Mouse (Mus musculus): ENCODE results near the gene Nipal4. TPM values are rescaled to one million over a fixed set of nuclear protein-coding genes. Genes with fewer than 3 reads are reported as not detected.

The Nipal4 gene
- total RNA-seq, 4 experiments from 2014 or later: 2.2 to 3.0 (median 2.6) TPM

DNA sequence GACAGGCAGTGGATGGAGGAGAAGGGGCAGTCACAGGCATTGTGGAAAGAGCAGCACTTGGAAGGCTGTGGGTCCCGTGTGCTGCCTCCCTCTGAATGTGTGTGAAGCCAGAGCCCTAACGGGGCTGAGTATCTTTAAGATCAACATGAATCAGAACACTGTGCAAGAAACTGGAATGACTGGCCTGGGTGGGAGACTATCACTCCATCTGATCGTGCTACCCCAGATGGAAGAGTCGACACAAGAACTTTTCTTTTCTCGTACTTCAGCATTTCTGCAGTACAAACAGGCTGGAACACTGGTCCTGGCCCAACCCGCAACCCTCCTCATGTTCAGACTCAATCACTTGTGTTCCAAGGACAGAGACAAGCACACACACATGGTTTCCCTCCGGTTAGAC lies 2.2 kb upstream of the Nipal4 start:
- no peak for DNase-seq (ENCODE audit: low spot score in 2 of 2)

DNA sequence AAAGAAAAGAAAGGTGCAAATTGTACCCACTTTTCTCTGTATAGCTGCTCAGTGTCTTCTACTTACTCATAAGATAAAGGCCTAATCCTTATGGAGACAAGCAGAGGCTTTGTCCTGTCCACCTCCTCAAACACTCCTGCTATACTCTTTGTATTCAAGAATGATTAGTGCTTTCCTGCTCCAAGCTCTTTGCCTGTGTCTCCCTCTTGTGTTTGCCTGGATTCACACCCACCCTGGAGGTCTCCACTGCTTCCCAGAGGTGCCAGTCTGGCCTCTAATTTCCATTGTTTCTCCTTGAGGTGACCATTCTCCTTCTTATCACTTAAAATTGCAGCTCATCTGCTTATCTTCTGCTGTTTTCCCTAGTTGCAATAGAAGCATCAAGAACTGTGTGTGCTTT lies 8.8 kb downstream of the Nipal4 start:
- DNase-seq (ENCODE audit: low spot score in 2 of 2): no peak

DNA sequence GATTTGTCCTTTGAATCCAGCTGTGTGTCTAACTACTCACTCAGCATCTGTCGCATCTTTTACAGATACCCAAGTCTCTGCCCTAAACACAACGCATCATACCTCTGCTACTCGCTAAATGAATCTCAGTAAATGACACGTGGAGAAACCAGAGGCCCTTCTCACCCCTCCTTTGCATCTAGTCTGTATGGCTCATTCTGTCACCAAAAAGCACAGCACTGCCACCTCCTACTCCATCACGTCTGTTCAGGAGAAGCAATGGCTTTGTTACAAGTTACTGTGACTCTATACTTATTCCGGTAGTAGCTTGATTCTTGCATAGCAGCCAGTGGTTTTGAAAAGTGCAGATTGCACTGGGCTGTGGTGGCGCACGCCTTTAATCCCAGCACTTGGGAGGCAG lies 9.4 kb downstream of the Nipal4 start:
- DNase-seq (ENCODE audit: low spot score in 2 of 2): peak in 1 of 2 experiments; percentile 54

DNA sequence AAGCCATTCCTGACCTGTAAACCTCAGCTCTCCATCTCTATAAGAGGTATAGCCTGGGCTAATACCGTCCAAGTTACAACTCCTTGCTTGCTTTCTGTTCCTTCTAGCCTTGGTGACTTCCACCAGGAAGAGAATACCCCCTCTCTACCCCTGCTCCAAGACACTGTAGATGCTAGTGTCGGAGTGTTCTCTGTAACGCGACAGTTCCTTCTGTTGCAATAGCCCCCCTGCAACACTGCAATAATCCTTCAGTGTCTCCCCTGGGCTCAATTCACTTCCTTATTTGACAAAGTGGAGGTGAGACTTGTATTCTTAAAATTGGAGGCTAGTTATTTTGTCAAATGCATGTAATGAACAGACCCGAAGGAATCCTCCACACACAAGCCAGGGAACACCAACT lies 19.7 kb downstream of the Nipal4 start:
- DNase-seq (ENCODE audit: low spot score in 2 of 2): no peak

DNA sequence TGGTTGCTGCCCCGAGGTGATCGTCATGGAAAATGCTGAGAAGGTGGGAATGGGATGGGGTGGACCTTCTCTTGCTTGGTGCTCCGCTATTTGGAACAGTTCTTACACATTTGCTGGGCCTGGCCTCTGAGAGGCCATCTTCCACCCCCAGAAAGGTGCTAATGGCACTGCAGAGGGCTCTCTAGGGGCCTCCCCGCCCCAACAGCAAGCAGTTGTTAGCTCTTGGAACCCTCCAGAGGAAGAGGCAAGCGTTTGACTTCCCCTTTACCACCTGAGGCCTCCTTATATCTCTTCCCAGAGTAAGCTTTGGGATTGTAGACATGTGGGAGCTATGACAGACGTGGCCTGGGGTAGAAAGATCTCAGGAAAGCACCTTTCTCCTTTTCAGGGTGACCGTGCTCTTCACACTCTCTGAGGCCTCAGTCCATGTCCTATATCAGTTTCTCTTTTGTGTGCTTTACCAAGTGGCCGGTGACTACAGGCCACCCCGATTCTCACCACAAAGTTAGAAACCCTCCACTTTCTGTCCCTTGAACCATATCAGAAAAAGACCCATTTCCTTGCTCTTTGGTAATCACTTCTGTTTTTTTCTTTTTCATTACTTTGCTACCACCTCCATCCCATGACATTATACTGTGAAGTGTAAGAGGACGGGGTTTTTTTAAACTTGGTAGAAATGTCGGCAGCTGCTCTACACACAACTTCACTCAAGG lies 21.0 kb downstream of the Nipal4 start:
- no peak for DNase-seq (ENCODE audit: low spot score in 2 of 2)

DNA sequence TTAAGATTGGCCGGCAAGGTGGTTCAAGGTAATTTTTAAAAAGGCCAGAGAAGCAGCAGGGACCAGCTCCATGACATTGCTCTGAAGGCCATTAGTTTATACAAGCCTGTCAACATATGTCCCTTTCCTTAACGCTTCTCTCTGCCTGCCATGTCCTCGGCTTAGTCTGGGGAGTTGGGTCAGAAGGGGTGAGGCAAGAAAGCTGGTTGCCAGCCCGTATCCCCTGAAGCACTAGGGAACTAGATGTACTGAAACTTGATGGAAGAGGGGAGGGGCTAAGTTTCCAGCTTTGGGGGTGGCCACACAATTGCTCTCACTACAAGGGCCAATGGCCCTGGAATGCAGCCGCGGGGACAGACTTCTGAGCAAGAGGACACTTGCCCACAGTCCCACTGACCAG lies 23.0 kb downstream of the Nipal4 start:
- DNase-seq (ENCODE audit: low spot score in 2 of 2): no peak

DNA sequence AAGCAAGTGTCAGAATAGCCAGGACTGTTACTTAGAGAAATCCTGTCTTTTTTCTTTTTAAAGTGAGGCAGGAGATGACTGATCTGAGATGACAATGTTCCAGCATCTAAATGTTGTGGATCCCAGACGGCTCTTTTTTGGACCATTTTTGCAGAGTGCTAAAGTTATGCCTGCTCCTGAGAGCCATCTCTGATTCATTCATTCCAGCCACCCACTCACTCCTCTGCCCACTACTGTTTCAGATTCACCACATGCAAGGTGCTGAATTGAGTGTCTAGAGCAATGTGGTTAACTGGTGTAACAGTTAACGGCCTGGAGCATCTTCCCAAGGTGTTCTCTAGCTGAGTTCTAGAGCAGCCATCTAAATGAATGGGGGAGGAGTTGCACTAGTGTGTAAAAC lies 31.4 kb downstream of the Nipal4 start:
- peak; percentile 13 to 85 for DNase-seq (ENCODE audit: low spot score in 2 of 2)

DNA sequence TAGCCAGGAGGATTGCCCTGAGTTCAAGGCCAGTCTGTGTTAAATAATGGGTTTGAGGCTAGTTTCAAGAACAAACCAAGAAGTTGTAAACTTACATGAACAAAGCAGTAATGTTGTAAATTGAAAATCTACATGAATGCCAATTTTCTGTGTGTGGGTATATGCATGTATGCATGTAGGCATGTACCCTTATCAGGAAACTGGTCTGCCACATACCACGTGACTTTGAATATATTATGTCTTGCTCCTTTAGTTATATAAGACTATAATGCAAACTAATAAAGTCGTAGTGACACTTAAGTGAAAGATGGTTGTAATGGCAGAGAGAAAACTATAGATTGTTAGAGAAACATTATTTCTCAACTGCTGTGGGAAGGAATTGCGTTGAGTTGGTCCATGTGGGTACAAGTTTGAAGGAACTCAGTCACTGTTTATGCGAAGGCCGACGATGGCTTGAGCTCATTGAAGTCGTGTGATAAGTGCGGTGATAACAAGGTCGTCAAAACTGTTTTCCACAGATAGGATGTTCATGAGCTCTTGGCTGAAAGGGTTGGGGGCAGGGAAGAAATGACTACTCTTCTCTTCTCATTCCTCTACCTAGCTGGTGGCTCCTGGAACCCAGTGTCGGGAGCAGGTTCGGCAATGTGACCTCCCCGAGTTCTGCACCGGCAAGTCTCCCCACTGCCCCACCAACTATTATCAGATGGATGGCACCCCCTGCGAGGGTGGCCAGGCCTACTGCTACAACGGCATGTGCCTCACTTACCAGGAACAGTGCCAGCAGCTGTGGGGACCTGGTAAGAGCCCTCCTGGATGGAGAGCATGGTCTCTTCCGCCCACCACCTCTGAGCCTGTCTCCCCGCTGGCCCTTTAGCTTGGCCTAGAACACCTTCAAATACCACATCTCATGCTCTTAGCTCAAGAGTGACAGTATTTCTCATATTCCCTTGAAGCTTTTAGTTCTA lies 35.0 kb downstream of the Nipal4 start:
- no peak for DNase-seq (ENCODE audit: low spot score in 2 of 2)

DNA sequence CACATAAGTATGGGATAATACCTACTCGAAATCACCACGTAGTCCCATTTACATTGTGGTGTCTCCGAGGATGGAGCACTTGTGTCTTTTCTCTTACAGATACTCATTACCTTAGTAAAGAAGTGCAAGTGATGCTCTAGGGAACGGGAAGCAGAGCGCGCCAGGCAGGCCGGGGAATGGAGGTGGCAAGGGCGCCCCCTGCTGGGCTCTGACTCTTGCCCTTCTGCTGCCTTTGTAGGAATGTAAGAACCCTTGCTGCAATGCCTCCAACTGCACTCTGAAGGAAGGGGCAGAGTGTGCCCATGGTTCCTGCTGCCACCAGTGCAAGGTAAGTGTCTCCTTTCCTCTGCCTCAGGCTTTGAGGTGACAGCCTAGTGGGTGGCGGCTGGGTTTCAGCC lies 37.8 kb downstream of the Nipal4 start:
- peak; percentile 48 to 55 for DNase-seq (ENCODE audit: low spot score in 2 of 2)

DNA sequence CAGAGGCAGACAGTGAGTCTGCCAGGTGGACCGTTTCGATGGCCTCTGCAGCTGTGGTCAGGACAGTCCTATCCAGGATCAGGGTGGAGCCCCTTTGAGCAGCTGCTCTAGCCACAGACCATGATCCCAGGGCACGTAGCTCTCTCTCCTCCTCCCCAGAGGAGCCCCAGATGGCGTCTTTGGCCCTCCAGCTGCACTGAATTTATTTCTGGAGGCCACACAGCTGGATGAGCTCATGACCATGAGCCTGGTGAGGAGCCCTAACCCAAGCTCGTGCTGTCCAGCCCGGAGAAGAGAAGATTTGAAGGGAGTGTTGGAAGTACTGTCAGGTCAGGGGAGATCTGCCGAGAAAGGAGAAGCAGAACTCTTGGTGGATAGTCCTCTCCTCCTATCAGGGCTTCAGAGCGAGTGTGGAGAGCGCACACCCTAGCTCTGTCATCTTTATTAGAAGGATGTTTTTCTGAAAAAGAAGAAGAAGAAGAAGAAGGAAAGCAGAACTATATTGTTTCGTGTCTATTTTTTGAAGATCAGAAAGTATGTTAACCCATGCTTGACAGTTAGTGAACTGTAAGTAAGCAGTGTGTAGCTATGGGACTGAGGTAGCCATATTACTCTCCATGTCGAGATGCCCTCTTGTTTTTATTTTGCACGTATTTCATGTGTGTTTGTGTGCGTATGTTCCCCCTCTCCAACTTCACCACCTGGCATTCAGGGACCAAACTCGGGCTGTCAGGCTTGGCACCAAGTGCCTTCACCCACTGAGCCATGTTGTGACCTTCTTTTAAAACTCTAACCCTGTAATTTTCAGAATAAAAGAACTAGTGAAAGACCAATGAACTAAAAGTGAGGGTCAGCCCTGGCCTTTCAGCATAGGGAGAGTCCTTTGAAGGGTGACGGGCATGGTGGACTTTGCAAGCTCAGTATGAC lies 38.4 kb downstream of the Nipal4 start:
- no peak for DNase-seq (ENCODE audit: low spot score in 2 of 2)

DNA sequence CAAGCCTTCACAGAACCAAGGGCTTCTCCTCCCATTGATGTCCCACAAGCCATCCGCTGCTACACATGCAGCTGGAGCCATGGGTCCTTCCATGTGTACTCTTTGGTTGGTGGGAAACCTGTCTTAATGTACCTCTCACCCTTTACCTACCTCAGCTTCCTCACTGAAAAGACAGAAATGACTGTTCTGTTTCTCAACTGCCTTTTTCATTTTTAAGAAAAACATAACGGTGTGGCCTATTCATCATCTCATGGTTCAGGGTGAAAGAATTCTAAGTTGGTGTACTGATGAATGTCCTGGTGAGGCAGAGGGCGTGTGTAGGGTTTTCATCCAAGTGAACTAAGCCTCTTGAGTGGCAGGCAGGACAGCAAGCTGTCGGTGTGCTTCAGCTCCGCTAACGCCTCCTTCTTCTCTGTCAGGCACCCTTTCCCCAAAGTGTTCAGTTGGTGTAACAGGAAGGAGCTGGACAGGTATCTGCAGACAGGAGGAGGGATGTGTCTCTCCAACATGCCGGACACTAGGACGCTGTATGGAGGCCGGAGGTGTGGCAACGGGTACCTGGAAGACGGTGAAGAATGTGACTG lies 39.4 kb downstream of the Nipal4 start:
- no peak for DNase-seq (ENCODE audit: low spot score in 2 of 2)

DNA sequence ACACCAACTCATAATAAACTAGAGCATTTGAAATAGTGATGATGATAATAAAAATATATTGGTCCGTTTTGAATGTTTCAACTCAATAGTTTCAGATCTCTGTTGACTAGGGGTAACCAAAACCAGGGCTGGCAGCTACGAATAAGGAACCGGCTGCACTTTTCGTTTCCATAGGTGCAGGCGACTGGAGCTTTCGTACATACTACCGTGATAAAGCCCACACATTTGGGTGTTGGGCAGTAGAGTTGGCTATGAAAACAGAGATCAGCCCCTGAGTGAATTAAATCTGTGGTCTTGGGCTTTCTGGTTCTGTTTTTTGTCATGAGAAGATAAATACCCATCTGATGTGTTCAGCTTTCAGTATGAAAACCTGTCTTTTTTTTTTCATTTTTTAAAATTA lies 40.0 kb downstream of the Nipal4 start:
- DNase-seq (ENCODE audit: low spot score in 2 of 2): no peak

DNA sequence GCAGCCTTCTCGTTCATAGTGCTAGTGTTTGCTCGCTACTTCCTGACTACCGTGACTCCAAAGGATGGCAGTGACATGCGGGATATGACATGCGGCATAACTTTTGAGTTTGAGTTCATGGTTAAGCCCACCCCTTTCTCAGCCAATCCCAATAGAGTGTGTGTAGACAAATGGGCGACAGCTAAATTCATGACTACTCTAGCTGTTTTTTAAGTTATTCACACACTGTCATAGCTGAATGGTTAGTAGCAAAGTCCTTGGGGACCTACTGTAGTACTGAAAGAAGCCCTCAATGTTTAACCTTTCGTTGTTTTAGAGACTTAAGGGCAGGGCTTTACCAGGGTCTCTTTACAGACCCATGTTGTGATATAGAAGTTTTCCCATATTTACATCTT lies 40.5 kb downstream of the Nipal4 start:
- DNase-seq (ENCODE audit: low spot score in 2 of 2): no peak

DNA sequence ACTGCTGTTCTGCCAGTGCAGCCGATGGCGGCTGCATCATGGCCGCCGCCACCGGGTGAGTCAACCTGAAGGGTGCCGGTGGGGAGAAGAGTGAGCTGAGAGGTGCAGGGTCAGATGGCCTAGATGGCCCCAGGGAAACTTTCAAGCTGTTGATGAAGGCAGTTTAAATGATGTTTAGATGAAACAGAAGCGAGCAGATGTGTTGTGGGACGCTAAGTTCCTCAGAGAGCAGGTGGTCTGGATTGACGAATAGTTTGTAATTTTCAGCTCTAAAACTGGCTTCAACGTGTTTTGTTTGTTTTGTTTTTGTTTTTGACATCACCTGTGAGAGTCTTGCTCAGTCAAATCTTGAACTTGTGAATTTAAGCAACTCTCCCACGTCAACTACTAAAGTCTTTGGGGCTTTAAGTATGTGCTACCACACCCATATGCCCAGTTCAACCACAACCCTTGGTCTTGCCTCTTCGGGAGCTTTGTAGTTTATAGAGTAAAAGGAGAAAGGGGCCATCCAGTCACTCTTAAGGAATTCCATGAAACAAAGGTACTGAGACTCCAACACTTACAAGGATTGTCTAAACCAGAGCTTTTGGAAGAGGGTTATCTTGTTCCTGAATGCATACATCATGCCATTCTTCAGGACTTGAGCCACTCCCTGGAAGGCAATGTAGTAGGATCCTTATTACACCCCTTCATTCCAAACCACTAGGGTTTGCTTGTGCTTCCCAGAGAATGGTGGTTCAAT lies 41.0 kb downstream of the Nipal4 start:
- DNase-seq (ENCODE audit: low spot score in 2 of 2): no peak

DNA sequence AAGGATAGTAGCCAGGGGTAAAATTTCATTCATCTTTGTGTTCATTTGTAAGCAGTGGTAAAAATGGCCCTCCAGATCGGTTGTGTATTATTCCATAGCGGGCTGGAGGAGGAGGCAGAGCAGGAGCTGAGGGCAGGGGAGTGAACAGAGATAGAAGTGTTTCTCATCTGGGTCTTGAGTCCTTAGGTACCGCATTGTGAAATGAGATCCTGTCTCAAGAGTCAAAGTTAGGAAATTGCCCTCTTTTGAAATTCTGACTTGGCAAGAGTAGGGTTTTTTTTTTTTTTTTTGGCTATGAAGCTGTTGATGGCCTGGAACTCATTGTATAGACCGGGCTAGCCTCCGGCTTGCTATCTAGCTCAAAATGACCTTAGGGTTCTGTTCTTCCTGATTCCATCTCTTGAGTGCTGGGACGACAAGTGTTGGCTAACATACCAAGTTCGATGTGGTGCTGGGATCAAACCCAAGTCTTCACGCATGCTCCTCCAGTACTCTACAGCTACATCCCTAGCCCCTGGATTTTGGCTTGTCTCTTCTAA lies 42.9 kb downstream of the Nipal4 start:
- DNase-seq (ENCODE audit: low spot score in 2 of 2): no peak

DNA sequence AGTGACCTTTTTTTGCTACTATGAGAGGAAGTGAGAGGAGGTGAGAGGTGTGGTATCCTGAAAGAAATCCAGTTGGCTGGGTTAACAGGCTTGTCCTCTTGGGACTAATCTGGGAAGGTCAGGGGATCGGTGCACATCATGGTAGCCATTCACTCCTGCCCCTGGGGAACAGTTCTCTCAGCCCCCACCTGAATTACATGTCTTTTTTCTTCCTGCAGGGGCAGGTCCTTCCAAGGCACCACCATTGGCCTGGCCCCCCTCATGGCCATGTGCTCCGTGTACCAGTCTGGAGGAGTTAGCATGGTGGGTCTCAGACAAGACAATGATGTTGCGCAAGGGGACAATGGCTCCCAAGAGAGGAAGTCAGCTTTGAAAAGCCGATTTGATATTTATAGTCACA lies 43.4 kb downstream of the Nipal4 start:
- no peak for DNase-seq (ENCODE audit: low spot score in 2 of 2)

DNA sequence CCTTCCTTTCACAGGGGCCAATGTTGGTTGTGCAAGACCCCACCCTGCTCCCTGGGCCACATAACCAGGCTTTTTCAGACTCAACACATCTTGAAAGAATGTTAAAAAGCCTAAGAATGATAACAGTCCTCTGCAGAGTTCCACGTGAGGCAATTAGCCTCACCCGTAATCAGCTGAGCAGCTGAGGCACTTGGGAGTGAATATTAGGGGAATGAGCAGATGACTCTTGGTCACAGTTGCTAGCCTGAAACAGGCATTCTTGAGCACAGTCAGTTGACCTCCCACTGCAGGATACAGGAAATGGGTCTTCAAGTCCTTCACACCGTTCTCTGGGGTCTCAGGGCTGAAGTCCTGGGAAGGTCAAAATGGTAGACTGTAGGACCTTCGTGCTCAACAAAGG lies 44.6 kb downstream of the Nipal4 start:
- DNase-seq (ENCODE audit: low spot score in 2 of 2): no peak

DNA sequence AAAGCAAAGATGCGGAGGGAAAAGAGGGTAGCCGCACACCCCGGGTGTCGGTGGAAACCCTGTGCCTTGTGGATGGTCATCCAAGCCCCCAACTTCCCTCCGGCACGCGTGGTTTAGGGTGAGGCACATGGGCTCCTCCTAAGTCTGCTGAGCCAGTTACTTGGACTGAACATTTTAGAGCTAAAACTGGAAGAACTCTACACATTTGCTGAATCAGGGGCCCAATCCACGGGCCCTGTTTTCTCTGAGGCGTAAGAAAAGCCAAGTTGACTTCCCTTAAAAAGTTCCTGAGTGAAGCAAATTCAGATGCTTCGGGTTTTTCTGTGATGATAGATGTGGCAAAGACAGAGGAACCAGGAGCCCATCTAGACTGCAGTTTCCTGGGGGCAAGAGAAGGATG lies 46.2 kb downstream of the Nipal4 start:
- DNase-seq (ENCODE audit: low spot score in 2 of 2): no peak

DNA sequence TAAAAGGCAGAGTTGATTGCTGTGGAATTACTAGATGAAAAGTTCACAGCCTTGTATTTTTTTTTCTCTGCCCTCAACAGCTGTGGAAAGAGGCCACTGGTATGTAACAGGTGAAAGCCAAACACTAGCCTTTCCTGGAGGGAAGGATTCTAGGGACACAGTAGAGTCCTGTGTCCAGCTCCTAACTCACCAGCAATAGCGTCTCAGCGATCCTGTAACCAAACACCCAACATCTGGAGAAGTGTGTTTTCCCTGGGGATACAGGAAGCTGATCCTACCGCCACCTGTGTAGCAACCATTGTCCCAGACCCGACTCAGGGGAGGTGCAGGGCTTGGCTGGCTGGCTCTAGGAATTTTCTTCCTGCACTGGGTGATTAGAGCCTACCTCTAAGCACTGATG lies 46.7 kb downstream of the Nipal4 start:
- no peak for DNase-seq (ENCODE audit: low spot score in 2 of 2)

DNA sequence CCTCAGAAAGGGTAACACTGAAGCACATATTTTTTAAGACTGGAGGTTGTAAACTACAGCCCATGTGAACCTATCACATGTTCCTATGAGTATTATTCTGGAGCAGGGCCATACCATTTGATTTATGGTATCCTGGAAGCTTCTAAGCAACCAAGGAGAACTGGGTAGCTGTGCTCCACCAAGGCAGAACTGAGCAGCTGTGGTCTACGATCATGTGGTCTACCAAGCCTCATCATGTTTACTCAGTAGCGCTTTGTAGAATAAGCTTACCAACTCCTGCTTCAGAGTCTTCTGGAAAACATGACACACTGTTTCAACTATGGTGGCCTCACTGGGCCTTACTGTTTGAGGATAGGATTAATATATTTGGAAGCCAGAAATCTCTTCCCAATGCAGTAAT lies 49.8 kb downstream of the Nipal4 start:
- no peak for DNase-seq (ENCODE audit: low spot score in 2 of 2)

Measured in left cerebral cortex, adult 8-10 months (tissue).